Mouse (Mus musculus) bone marrow macrophage, adult 2 months (primary cell): ENCODE measurements around the gene Clec2d.

Experiments
- CTCF ChIP-seq: IDR thresholded peaks from 2 replicates; pipeline ENCODE4 v1.5.1; 2012; ENCODE audit warnings: low read depth, mild to moderate bottlenecking, low read length, moderate library complexity
- POLR2A ChIP-seq: IDR thresholded peaks from 2 replicates; pipeline ENCODE4 v1.6.1; 2012; ENCODE audit warnings: mild to moderate bottlenecking, low read depth, low read length, borderline replicate concordance

GRCm38 (mm10) chr6:129232842-129233205 is 52.4 kb downstream of the Clec2d start:
- no peak for TF ChIP-seq POLR2A
- no peak for TF ChIP-seq CTCF
